Mouse (Mus musculus): Measurements from ENCODE around the gene Zfp872. TPM values are rescaled to one million over a fixed set of nuclear protein-coding genes. Genes with fewer than 3 reads are reported as not detected.
A peak's percentile ranks its signal among the peaks of the same experiment; 100 is the strongest.
"Not testable (repeated sequence)": the region's sequence is repeated elsewhere in the genome, so short reads cannot be mapped to it uniquely, and the experiment has no call there.

Zfp872 gene
- polyA plus RNA-seq, 1 experiment from 2014 or later: 0.64 TPM

DNA sequence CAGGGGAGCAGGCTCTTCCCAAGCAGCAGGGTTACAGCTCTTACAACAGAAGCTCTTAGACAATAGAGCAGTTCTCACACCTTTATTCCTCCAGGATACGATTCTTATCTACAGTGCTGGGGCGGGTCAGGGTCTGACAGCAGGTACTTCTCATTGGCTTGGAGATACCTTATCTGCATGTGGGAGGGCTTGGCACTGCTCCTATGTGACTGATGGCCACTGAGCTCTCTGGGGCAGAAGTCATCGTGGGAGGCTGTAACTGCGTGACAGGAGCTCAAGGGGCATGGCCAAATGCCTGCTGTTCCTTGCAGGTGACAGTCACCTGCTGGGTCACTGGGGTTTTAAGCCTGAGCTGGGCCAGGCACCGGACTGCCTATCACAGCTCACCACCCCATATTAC is 8.5 kb downstream of the Zfp872 start:
- ATAC-seq (ENCODE audit: borderline replicate concordance, extremely low read depth, low FRiP score, low TSS enrichment): no peak
- no peaks in the 10 kb centered on the region for H3K4me1 ChIP-seq
- H3K9me3 ChIP-seq: peaks cover 11% of the 10 kb centered on the region; the same call in 1 of the 2 replicates
- no peaks in the 10 kb centered on the region for H3K36me3 ChIP-seq
- no peak overlapping the region for H3K27ac ChIP-seq
- H3K4me2 ChIP-seq: no peak overlapping the region
- 21% methylated on average over 5 of the region's 5 CpGs for WGBS
- H3K4me3 ChIP-seq: no peak overlapping the region
- no peaks in the 10 kb centered on the region for H3K27me3 ChIP-seq
- H3K9ac ChIP-seq: no peak overlapping the region

DNA sequence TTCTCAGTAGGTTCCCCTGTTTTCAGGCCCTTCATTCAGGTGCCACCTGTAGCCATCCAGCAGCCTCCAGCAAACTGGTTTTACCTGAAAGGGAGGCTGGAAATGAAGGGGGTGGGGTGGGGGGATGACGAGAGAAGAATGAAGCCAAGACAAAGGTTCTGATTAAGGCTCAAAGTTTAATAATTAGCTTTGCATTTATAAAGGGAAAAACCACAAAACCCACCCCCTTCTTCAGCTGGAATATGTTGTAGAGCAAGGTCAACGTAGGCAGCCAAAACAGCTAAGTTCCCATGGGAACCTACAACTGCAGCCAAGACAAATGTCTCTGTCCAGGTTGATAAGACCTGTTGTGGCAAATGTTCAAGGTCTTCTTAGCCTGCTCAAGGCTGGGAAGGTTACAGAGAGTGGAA is 25.9 kb downstream of the Zfp872 start:
- peak; percentile 83 for ATAC-seq (ENCODE audit: borderline replicate concordance, extremely low read depth, low FRiP score, low TSS enrichment)
- Histone ChIP-seq H3K9me3 (no peaks in the 10 kb centered on the region), H3K4me1 (no peaks in the 10 kb centered on the region), H3K9ac (no peak overlapping the region), H3K36me3 (no peaks in the 10 kb centered on the region), H3K27me3 (no peaks in the 10 kb centered on the region), H3K27ac (peak overlapping the region; percentile 82), H3K4me3 (peak overlapping the region; percentile 10; the same call in 1 of the 2 replicates), H3K4me2 (0 out of 2 replicates have a peak overlapping the region, but pooled peaks have one; percentile 27)
- 47% methylated on average over 2 of the region's 2 CpGs for WGBS

GRCm38 (mm10) chr9:22214549-22214948 is 26.7 kb downstream of the Zfp872 start:
- Histone ChIP-seq H3K36me3 (no peaks in the 10 kb centered on the region), H3K4me1 (no peaks in the 10 kb centered on the region), H3K27me3 (no peaks in the 10 kb centered on the region), H3K9ac (no peak overlapping the region), H3K4me3 (no peak overlapping the region), H3K4me2 (no peak overlapping the region), H3K27ac (0 out of 2 replicates have a peak overlapping the region, but pooled peaks have one; percentile 82), H3K9me3 (no peaks in the 10 kb centered on the region)
- 57% methylated on average over 2 of the region's 2 CpGs for WGBS
- no peak for ATAC-seq (ENCODE audit: borderline replicate concordance, extremely low read depth, low FRiP score, low TSS enrichment)

GRCm38 (mm10) chr9:22216705-22217104 is 28.8 kb downstream of the Zfp872 start:
- Histone ChIP-seq H3K9ac (no peak overlapping the region), H3K27ac (no peak overlapping the region), H3K4me2 (no peak overlapping the region), H3K27me3 (no peaks in the 10 kb centered on the region), H3K4me1 (no peaks in the 10 kb centered on the region), H3K36me3 (no peaks in the 10 kb centered on the region), H3K9me3 (no peaks in the 10 kb centered on the region), H3K4me3 (no peak overlapping the region)
- WGBS: 61% methylated on average over 3 of the region's 3 CpGs
- no peak for ATAC-seq (ENCODE audit: borderline replicate concordance, extremely low read depth, low FRiP score, low TSS enrichment)

GRCm38 (mm10) chr9:22217858-22218493 is 30.1 kb downstream of the Zfp872 start:
- no peaks in the 10 kb centered on the region for H3K4me1 ChIP-seq

GRCm38 (mm10) chr9:22224066-22224465 is 36.2 kb downstream of the Zfp872 start:
- no peak for ATAC-seq (ENCODE audit: borderline replicate concordance, extremely low read depth, low FRiP score, low TSS enrichment)
- no peak overlapping the region for H3K4me2 ChIP-seq
- H3K9me3 ChIP-seq: no peaks in the 10 kb centered on the region
- peaks cover 3% of the 10 kb centered on the region; the same call in 1 of the 2 replicates for H3K36me3 ChIP-seq
- no peaks in the 10 kb centered on the region for H3K27me3 ChIP-seq
- 94% methylated on average over 4 of the region's 4 CpGs for WGBS
- H3K27ac ChIP-seq: no peak overlapping the region
- H3K9ac ChIP-seq: no peak overlapping the region
- H3K4me1 ChIP-seq: peaks cover 10% of the 10 kb centered on the region; the same call in 1 of the 2 replicates
- no peak overlapping the region for H3K4me3 ChIP-seq

More at GRCm38 (mm10) chr9:22217858-22218493, 30.1 kb downstream of the Zfp872 start:
- 23% methylated on average over 7 of the region's 8 CpGs for WGBS
- H3K27me3 ChIP-seq: no peaks in the 10 kb centered on the region
- ATAC-seq (ENCODE audit: borderline replicate concordance, extremely low read depth, low FRiP score, low TSS enrichment): peak; percentile 48; the same call in 1 of the 2 replicates
- H3K9me3 ChIP-seq: no peaks in the 10 kb centered on the region
- H3K4me3 ChIP-seq: no peak overlapping the region
- no peak overlapping the region for H3K27ac ChIP-seq
- no peak overlapping the region for H3K4me2 ChIP-seq
- no peaks in the 10 kb centered on the region for H3K36me3 ChIP-seq
- no peak overlapping the region for H3K9ac ChIP-seq

- Histone ChIP-seq H3K27ac (peak overlapping the region; percentile 98), H3K9me3 (no peaks in the 10 kb centered on the region), H3K4me2 (peak overlapping the region; percentile 67), H3K4me3 (peak overlapping the region; percentile 93), H3K27me3 (no peaks in the 10 kb centered on the region), H3K36me3 (peaks cover 3% of the 10 kb centered on the region; the same call in 1 of the 2 replicates), H3K9ac (peak overlapping the region; percentile 32), H3K4me1 (peaks cover 10% of the 10 kb centered on the region; the same call in 1 of the 2 replicates)
- WGBS: 20% methylated on average over 17 of the region's 17 CpGs
- ATAC-seq (ENCODE audit: borderline replicate concordance, extremely low read depth, low FRiP score, low TSS enrichment): peak; percentile 9; the same call in 1 of the 2 replicates
Measured at GRCm38 (mm10) chr9:22224536-22225503, 36.9 kb downstream of the Zfp872 start.

GRCm38 (mm10) chr9:22225581-22226388 is 37.9 kb downstream of the Zfp872 start, which contains the start of gene Zfp809:
Gene Zfp809 (plus strand): TSS chr9:22225714.
- Histone ChIP-seq H3K4me3 (peak within 1 kb of the TSS; percentile 93), H3K4me2 (peak within 1 kb of the TSS; percentile 67), H3K9me3 (no peaks in the 10 kb centered on the region), H3K27me3 (no peaks in the 10 kb centered on the region), H3K4me1 (peaks cover 10% of the 10 kb centered on the region; the same call in 1 of the 2 replicates), H3K27ac (peak within 1 kb of the TSS; percentile 98), H3K36me3 (peaks cover 3% of the 10 kb centered on the region; the same call in 1 of the 2 replicates), H3K9ac (peak within 1 kb of the TSS; percentile 92)
- 1% methylated on average over 35 of the region's 35 CpGs for WGBS
- ATAC-seq (ENCODE audit: borderline replicate concordance, extremely low read depth, low FRiP score, low TSS enrichment): peak; percentile 97

DNA sequence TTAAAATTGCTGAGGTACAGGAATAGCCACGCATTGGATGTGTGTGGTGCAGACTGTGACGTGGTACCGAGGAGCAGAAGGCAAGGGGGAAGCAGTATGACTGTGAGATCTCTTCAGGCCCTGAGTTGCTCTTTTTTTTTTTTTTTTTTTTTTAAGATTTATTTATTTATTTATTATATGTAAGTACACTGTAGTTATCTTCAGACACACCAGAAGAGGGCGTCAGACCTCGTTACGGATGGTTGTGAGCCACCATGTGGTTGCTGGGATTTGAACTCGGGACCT is 38.4 kb downstream of the Zfp872 start:
- H3K9me3 ChIP-seq; H3K27me3 ChIP-seq; ATAC-seq (ENCODE audit: borderline replicate concordance, extremely low read depth, low FRiP score, low TSS enrichment); H3K36me3 ChIP-seq: not testable (repeated sequence)
- Histone ChIP-seq H3K4me1 (peaks cover 10% of the 10 kb centered on the region; the same call in 1 of the 2 replicates), H3K27ac (0 out of 2 replicates have a peak overlapping the region, but pooled peaks have one; percentile 50), H3K4me3 (peak overlapping the region; percentile 93), H3K4me2 (peak overlapping the region; percentile 67), H3K9ac (peak overlapping the region; percentile 92; the same call in 1 of the 2 replicates)
- WGBS: 52% methylated on average over 7 of the region's 7 CpGs

GRCm38 (mm10) chr9:22226846-22227245 is 39.0 kb downstream of the Zfp872 start:
- ATAC-seq (ENCODE audit: borderline replicate concordance, extremely low read depth, low FRiP score, low TSS enrichment): no peak
- Histone ChIP-seq H3K27ac (peak overlapping the region; percentile 50; the same call in 1 of the 2 replicates), H3K4me1 (peaks cover 10% of the 10 kb centered on the region; the same call in 1 of the 2 replicates), H3K27me3 (no peaks in the 10 kb centered on the region), H3K4me2 (peak overlapping the region; percentile 67; the same call in 1 of the 2 replicates), H3K36me3 (peaks cover 3% of the 10 kb centered on the region; the same call in 1 of the 2 replicates), H3K4me3 (peak overlapping the region; percentile 93), H3K9ac (no peak overlapping the region), H3K9me3 (no peaks in the 10 kb centered on the region)
- WGBS: 73% methylated on average over 15 of the region's 15 CpGs
